In the genomic region with DNA sequence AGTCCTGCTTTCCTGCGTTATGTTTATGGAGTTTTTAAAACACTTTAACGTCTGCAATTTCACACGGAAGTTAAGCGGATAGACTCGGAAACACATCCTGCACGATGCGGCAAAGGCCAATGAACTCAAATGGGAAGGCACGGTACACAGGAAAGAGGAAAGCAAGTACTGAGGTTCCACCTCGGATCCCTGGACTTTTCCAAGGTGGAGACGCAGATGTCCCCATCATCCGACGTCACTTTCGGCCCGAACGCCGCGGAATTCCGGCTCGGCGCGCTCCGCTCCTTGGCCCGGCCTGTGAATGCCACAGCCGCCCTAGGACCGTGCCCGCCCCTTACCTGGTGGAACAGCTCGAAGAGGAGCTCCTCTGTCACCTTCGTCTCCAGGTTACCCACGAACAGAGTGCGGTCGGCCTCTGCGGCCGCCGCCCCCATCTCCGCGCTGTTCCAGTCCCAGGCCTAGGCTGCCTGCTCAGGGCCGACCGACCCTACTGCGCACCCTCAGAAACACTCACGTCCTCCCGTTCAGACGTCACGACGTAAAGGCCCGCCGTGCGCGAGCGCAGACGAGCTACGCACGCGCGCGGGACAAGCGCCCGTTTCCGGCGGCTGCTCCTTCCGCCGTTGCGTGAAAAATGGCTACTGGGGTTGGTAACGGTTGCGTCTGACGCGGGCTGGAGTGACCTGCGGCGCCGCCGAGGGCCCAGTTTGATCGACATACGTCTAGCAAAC, we compare ENCODE assay signal across 8 mouse cellular contexts. TPM values are rescaled to one million over a fixed set of nuclear protein-coding genes. Genes with fewer than 3 reads are reported as not detected.
DNase-seq lines count a peak whose midpoint lies in the region; ATAC-seq and TF ChIP-seq lines count a peak whose summit lies in the region.

A gene (minus strand): TSS at position 483 of the 731 bp plus-strand sequence.
A gene (plus strand): TSS at position 626 of the 731 bp plus-strand sequence.

- peak within 1 kb of the TSS; percentile 77 to 99 (median 90) for H3K4me3 ChIP-seq in CH12.LX (replicated peaks in 1 of 3; ENCODE audit: low read depth in 2 of 3, low read length in 2 of 3, poor library complexity in 1 of 3)
- H3K4me3 ChIP-seq in forebrain, embryonic 12.5 days (replicated peaks): peak within 1 kb of the TSS; percentile 89
- peak within 1 kb of the TSS; percentile 67 for H3K4me3 ChIP-seq in heart, postnatal 0 days (ENCODE audit: low read depth, low read length)
- H3K4me3 ChIP-seq in liver, embryonic 16.5 days (ENCODE audit: low read depth, low read length): peak within 1 kb of the TSS; percentile 81
- H3K4me3 ChIP-seq in neural tube, embryonic 13.5 days: peak within 1 kb of the TSS; percentile 82

- H3K79me2 ChIP-seq in CH12.LX (replicated peaks; ENCODE audit: control insufficient read depth, extremely low read depth, insufficient read depth, poor library complexity, severe bottlenecking): peaks cover 37% of the 10 kb centered on the region

- dilution Hi-C loops in CH12.LX (cut with MboI; ENCODE audit: extremely low pct_ligation_motif_present, extremely low pct_unique_long_range_greater_than_20kb, low sequenced_read_pairs): no loop called here

- peak within 1 kb of the TSS; percentile 84 for H3K27ac ChIP-seq in CH12.LX (ENCODE audit: insufficient read depth, low read depth)
- H3K27ac ChIP-seq in forebrain, embryonic 12.5 days: peak within 1 kb of the TSS; percentile 89
- H3K27ac ChIP-seq in heart, postnatal 0 days (ENCODE audit: low read depth): peak within 1 kb of the TSS; percentile 91
- H3K27ac ChIP-seq in liver, embryonic 16.5 days (ENCODE audit: low read length): peak within 1 kb of the TSS; percentile 88
- H3K27ac ChIP-seq in neural tube, embryonic 13.5 days (replicated peaks): peak within 1 kb of the TSS; percentile 96

- peaks cover 3 to 23% of the 10 kb centered on the region in 2 experiments; a peak in 3 of 4 replicates for H3K4me1 ChIP-seq in CH12.LX (ENCODE audit: control insufficient read depth in 1 of 2, insufficient read depth in 2 of 2)
- H3K4me1 ChIP-seq in forebrain, embryonic 12.5 days: peaks cover 17% of the 10 kb centered on the region
- H3K4me1 ChIP-seq in heart, postnatal 0 days (ENCODE audit: control insufficient read depth, insufficient read depth): peaks cover 15% of the 10 kb centered on the region
- H3K4me1 ChIP-seq in liver, embryonic 16.5 days (ENCODE audit: control insufficient read depth, low read depth, low read length): peaks cover 15% of the 10 kb centered on the region
- peaks cover 21% of the 10 kb centered on the region for H3K4me1 ChIP-seq in neural tube, embryonic 13.5 days (replicated peaks)

- TF ChIP-seq EP300 in CH12.LX (IDR thresholded peaks at IDR 0.05; ENCODE audit: low read length): no peak
- TF ChIP-seq EP300 in heart, postnatal 0 days (IDR thresholded peaks at IDR 0.05; ENCODE audit: low read depth): peak; percentile 49; the same call in 1 of the 2 replicates

- H3K27me3 ChIP-seq in CH12.LX (replicated peaks): no peaks in the 10 kb centered on the region
- peaks cover 13% of the 10 kb centered on the region for H3K27me3 ChIP-seq in forebrain, embryonic 12.5 days
- H3K27me3 ChIP-seq in heart, postnatal 0 days (ENCODE audit: control insufficient read depth, insufficient read depth, low read length): 0 out of 2 replicates have a peak, but pooled peaks cover 3% of the 10 kb centered on the region
- H3K27me3 ChIP-seq in liver, embryonic 16.5 days (ENCODE audit: control insufficient read depth, insufficient read depth, low read depth, low read length): no peaks in the 10 kb centered on the region
- peaks cover 3% of the 10 kb centered on the region; the same call in 1 of the 2 replicates for H3K27me3 ChIP-seq in neural tube, embryonic 13.5 days

- no peaks in the 10 kb centered on the region for H3K9me3 ChIP-seq in CH12.LX (replicated peaks; ENCODE audit: low read length)
- no peaks in the 10 kb centered on the region for H3K9me3 ChIP-seq in forebrain, embryonic 12.5 days
- no peaks in the 10 kb centered on the region for H3K9me3 ChIP-seq in heart, postnatal 0 days (replicated peaks; ENCODE audit: control insufficient read depth, low read length)
- no peaks in the 10 kb centered on the region for H3K9me3 ChIP-seq in liver, embryonic 16.5 days (replicated peaks; ENCODE audit: control insufficient read depth, low read length)
- H3K9me3 ChIP-seq in neural tube, embryonic 13.5 days: no peaks in the 10 kb centered on the region

- ATAC-seq in forebrain, embryonic 12.5 days (ENCODE audit: low FRiP score): peak; percentile 100
- ATAC-seq in heart, postnatal 0 days (ENCODE audit: insufficient read depth, low read depth): peak; percentile 100
- peak; percentile 100 for ATAC-seq in liver, embryonic 16.5 days (ENCODE audit: low read depth)
- ATAC-seq in neural tube, embryonic 13.5 days (ENCODE audit: low read depth): peak; percentile 99

- peaks cover 24 to 39% of the 10 kb centered on the region in 2 experiments for H3K36me3 ChIP-seq in CH12.LX (replicated peaks in 1 of 2; ENCODE audit: control insufficient read depth in 1 of 2, insufficient read depth in 1 of 2, low read length in 1 of 2)
- peaks cover 32% of the 10 kb centered on the region for H3K36me3 ChIP-seq in forebrain, embryonic 12.5 days (replicated peaks)
- peaks cover 37% of the 10 kb centered on the region for H3K36me3 ChIP-seq in heart, postnatal 0 days (replicated peaks; ENCODE audit: control insufficient read depth, insufficient read depth, low read length)
- H3K36me3 ChIP-seq in liver, embryonic 16.5 days (ENCODE audit: control insufficient read depth, insufficient read depth): peaks cover 22% of the 10 kb centered on the region
- H3K36me3 ChIP-seq in neural tube, embryonic 13.5 days: peaks cover 36% of the 10 kb centered on the region

- no peak for TF ChIP-seq CTCF in CH12.LX (conservative IDR thresholded peaks at IDR 0.05 in 1 of 2, IDR thresholded peaks at IDR 0.05 in 1 of 2; ENCODE audit: low read depth in 2 of 2, low read length in 2 of 2)
- TF ChIP-seq CTCF in heart, postnatal 0 days (IDR thresholded peaks at IDR 0.05; ENCODE audit: low read depth): no peak

- peak; percentile 90 for TF ChIP-seq POLR2A in CH12.LX (IDR thresholded peaks at IDR 0.05; ENCODE audit: low read depth, low read length)

- peak; percentile 93 for DNase-seq in CH12.LX (ENCODE audit: extremely low read depth)
- peak; percentile 92 for DNase-seq in c-Kit-positive CD71-positive TER-119-positive erythroid progenitor cells, embryonic 14.5 days (ENCODE audit: low spot score)
- DNase-seq in heart, postnatal 0 days (ENCODE audit: low spot score): peak; percentile 97
- peak; percentile 95 to 97 for DNase-seq in kidney, postnatal 4 days
- peak; percentile 94 for DNase-seq in testis, postnatal 10 days (ENCODE audit: low spot score)

- peak within 1 kb of the TSS; percentile 98 for H3K9ac ChIP-seq in CH12.LX (ENCODE audit: insufficient read depth, low read depth)
- peak within 1 kb of the TSS; percentile 89 for H3K9ac ChIP-seq in forebrain, embryonic 12.5 days
- peak within 1 kb of the TSS; percentile 71 for H3K9ac ChIP-seq in heart, postnatal 0 days (replicated peaks; ENCODE audit: low read depth, low read length)
- peak within 1 kb of the TSS; percentile 92 for H3K9ac ChIP-seq in liver, embryonic 16.5 days (ENCODE audit: low read depth, low read length)
- H3K9ac ChIP-seq in neural tube, embryonic 13.5 days: peak within 1 kb of the TSS; percentile 91

- in situ Hi-C loops in CH12.LX (cut with MboI; ENCODE audit: low pct_ligation_motif_present, low pct_unique_long_range_greater_than_20kb, low sequenced_read_pairs): no loop called here

- under 1% methylated on average over 72 of the region's 72 CpGs for WGBS in forebrain, embryonic 12.5 days
- under 1% methylated on average over 72 of the region's 72 CpGs for WGBS in heart, postnatal 0 days
- under 1% methylated on average over 72 of the region's 72 CpGs for WGBS in liver, embryonic 16.5 days (ENCODE audit: insufficient replicate concordance)
- under 1% methylated on average over 72 of the region's 72 CpGs for WGBS in neural tube, embryonic 13.5 days

- no peak for TF ChIP-seq RAD21 in CH12.LX (IDR thresholded peaks at IDR 0.05; ENCODE audit: low read depth, low read length)

- peak within 1 kb of the TSS; percentile 97 for H3K4me2 ChIP-seq in CH12.LX (ENCODE audit: insufficient read depth, low read depth, poor library complexity, severe bottlenecking)
- H3K4me2 ChIP-seq in forebrain, embryonic 12.5 days: peak within 1 kb of the TSS; percentile 76
- H3K4me2 ChIP-seq in heart, postnatal 0 days (ENCODE audit: low read depth, low read length): peak within 1 kb of the TSS; percentile 88
- peak within 1 kb of the TSS; percentile 91 for H3K4me2 ChIP-seq in liver, embryonic 16.5 days (ENCODE audit: low read depth, low read length)
- H3K4me2 ChIP-seq in neural tube, embryonic 13.5 days: peak within 1 kb of the TSS; percentile 78

TF ChIP-seq in CH12.LX, 34 proteins besides CTCF, POLR2A, EP300 and RAD21 (continues in another document):
- peak; percentile 82 for TF ChIP-seq HCFC1 (IDR thresholded peaks at IDR 0.05; ENCODE audit: low read depth, low read length)
- TF ChIP-seq KAT2A (IDR thresholded peaks at IDR 0.05; ENCODE audit: insufficient replicate concordance, low read length): peak; percentile 80; the same call in 1 of the 2 replicates
- peak; percentile 93 for TF ChIP-seq TCF12 (IDR thresholded peaks at IDR 0.05; ENCODE audit: low read depth, low read length)
- TF ChIP-seq JUN (IDR thresholded peaks at IDR 0.05; ENCODE audit: insufficient read depth, low read depth, low read length): no peak

RNA-seq across cellular contexts. Expression of the first gene that starts in this region (rescaled TPM):
- total RNA-seq in CH12.LX (2012; rRNA removed): 73.4 and 80.6 TPM in 2 replicates
- total RNA-seq in CH12.LX (2014; rRNA removed): 220 and 232 TPM in 2 replicates
- polyA plus RNA-seq in CH12.LX (2012; ENCODE audit: insufficient read length, low read depth): 91.9 and 92.2 TPM in 2 replicates
- 109 and 111 TPM in 2 replicates for polyA plus RNA-seq in forebrain, embryonic 12.5 days (2016; fragmentation: Nextera tagmentation; extraction: Ambion mirVana)
- total RNA-seq in heart, postnatal 0 days (2014; rRNA removed; ENCODE audit: low replicate concordance): 37.8 and 52.2 TPM in 2 replicates
- 62.7 and 68.3 TPM in 2 replicates for polyA plus RNA-seq in heart, postnatal 0 days (2015; fragmentation: Nextera tagmentation; extraction: Ambion mirVana)
- polyA plus RNA-seq in liver, embryonic 16.5 days (2015; fragmentation: Nextera tagmentation; extraction: Ambion mirVana): 49.8 and 52.7 TPM in 2 replicates
- polyA plus RNA-seq in neural tube, embryonic 13.5 days (2015; fragmentation: Nextera tagmentation; extraction: Ambion mirVana): 90.4 and 101 TPM in 2 replicates

RNA-seq across cellular contexts. Expression of the second gene that starts in this region (rescaled TPM):
- total RNA-seq in CH12.LX (2012; rRNA removed) (15.3 and 35.2 TPM in 2 replicates), CH12.LX (2014; rRNA removed) (16.5 and 20.4 TPM in 2 replicates)
- polyA plus RNA-seq in CH12.LX (2012; ENCODE audit: insufficient read length, low read depth): 17.0 and 20.5 TPM in 2 replicates
- 37.0 and 39.1 TPM in 2 replicates for polyA plus RNA-seq in forebrain, embryonic 12.5 days (2016; fragmentation: Nextera tagmentation; extraction: Ambion mirVana)
- total RNA-seq in heart, postnatal 0 days (2014; rRNA removed; ENCODE audit: low replicate concordance): 27.4 and 43.3 TPM in 2 replicates
- 63.4 and 64.7 TPM in 2 replicates for polyA plus RNA-seq in heart, postnatal 0 days (2015; fragmentation: Nextera tagmentation; extraction: Ambion mirVana)
- polyA plus RNA-seq in liver, embryonic 16.5 days (2015; fragmentation: Nextera tagmentation; extraction: Ambion mirVana): 17.3 and 19.0 TPM in 2 replicates
- 22.9 and 27.7 TPM in 2 replicates for polyA plus RNA-seq in neural tube, embryonic 13.5 days (2015; fragmentation: Nextera tagmentation; extraction: Ambion mirVana)

Comparison
In these comparisons a context has a peak if more than half of its experiments do, and no peak if none do; other contexts are left out.
1. Peak in every context shown above with its lines: DNase-seq, ATAC-seq, H3K4me3 ChIP-seq and H3K27ac ChIP-seq.